Mouse (Mus musculus) hindbrain, postnatal 0 days (tissue): ENCODE data around the gene Rbsn. TPM values are rescaled to one million over a fixed set of nuclear protein-coding genes. Genes with fewer than 3 reads are reported as not detected.

Experiments
- ATAC-seq: fragments of 200-750 bp; cut with Nextera tagmentation; 2 replicates; pipeline ENCODE4 v1.8.0; 2017; ENCODE audit warnings: mild to moderate bottlenecking, moderate TSS enrichment, moderate library complexity
- DNase-seq: peaks from one replicate; pipeline ENCODE4 v3.0.0-alpha.2; 2015; ENCODE audit warnings: low spot score
- H3K27ac ChIP-seq: fragments of 300-500 bp; sonication (generic); 2 replicates; pipeline ENCODE4 v1.5.1; 2014; ENCODE audit warnings: mild to moderate bottlenecking
- H3K27me3 ChIP-seq: fragments of 300-500 bp; sonication (generic); 2 replicates; pipeline ENCODE4 v1.6.1; 2014; ENCODE audit warnings: low read length, mixed read lengths; ENCODE audit not compliant: insufficient read depth
- H3K36me3 ChIP-seq: fragments of 300-500 bp; sonication (generic); 2 replicates; pipeline ENCODE4 v1.6.1; 2014; ENCODE audit warnings: low read length, mixed read lengths; ENCODE audit not compliant: insufficient read depth
- H3K4me1 ChIP-seq: fragments of 300-500 bp; sonication (generic); 2 replicates; pipeline ENCODE4 v1.6.1; 2014; ENCODE audit warnings: antibody characterized with exemption, low read length, mixed read lengths; ENCODE audit not compliant: insufficient read depth
- H3K4me2 ChIP-seq: fragments of 300-500 bp; sonication (generic); 2 replicates; pipeline ENCODE4 v1.6.1; 2014; ENCODE audit warnings: low read depth, mild to moderate bottlenecking, low read length, moderate library complexity, mixed read lengths
- H3K4me3 ChIP-seq: fragments of 300-500 bp; sonication (generic); 2 replicates; pipeline ENCODE4 v1.5.1; 2014; ENCODE audit warnings: low read length
- H3K9ac ChIP-seq: fragments of 300-500 bp; sonication (generic); replicated peaks from 2 replicates; pipeline ENCODE4 v1.6.1; 2014; ENCODE audit warnings: mild to moderate bottlenecking, low read length, moderate library complexity, mixed read lengths
- H3K9me3 ChIP-seq: fragments of 300-500 bp; sonication (generic); 2 replicates; pipeline ENCODE4 v1.6.1; 2016; ENCODE audit warnings: low read length, mixed read lengths
- CTCF ChIP-seq: IDR thresholded peaks from 2 replicates; pipeline ENCODE4 v1.5.1; 2016; ENCODE audit warnings: antibody characterized with exemption, control low read depth, low read depth
- WGBS: fragments of 180-500 bp; shearing (Covaris S2); extraction: QIAGEN DNeasy Blood & Tissue Kit; methylation state at CpG from one replicate; pipeline ENCODE4 v1.1.7; 2014; 5-methylcytosine and 5-hydroxymethylcytosine counted together
- polyA plus RNA-seq: library from polyadenylated mRNA; unstranded; fragments of >200 nt; fragmentation: Nextera tagmentation; extraction: Ambion mirVana; gene quantifications from 2 replicates; pipeline ENCODE4 v1.2.1, GENCODE M21; 2015
- total RNA-seq: library from RNA; depleted of rRNA; stranded (reverse); fragments of >200 nt; gene quantifications from 2 replicates; pipeline ENCODE4 v1.2.3, GENCODE M21; 2014; rRNA removed

Gene Rbsn
- total and polyA plus RNA-seq, 2 experiments from 2014 or later: 29.0 to 36.0 TPM

DNA sequence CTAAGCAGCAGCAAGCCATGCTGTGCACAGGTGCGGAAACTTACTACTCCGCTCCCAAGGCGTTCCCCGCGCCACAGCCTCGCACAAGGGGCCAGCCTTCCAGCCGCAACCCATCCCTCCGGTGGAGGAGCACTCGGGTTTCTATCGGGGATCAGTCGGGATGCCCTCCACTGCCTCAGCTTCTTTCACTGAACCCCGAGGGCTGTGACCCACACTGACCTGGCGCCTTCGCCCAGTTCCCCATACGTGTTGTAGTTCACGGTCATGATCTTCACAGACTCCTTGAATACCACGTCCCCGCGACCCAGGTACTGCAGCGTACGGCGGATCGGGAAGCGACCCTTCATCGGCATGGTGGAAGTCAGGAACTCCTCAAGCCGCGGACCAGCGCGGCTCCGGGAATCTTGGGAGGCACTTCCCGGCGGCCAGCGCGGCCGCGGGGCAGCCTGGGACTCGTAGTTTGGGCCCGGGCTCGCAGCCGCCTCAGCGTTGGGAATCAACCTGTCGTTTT is 31.0 kb downstream of the Rbsn start, which contains the start of gene Mrps25:
Gene Mrps25, minus strand, starts transcription at position 413 of the 511 bp plus-strand sequence.
- DNase-seq (peak; percentile 91), ATAC-seq (peak; percentile 94)
- Histone ChIP-seq H3K9ac (peak within 1 kb of the TSS; percentile 58), H3K27ac (peak within 1 kb of the TSS; percentile 38; the same call in 1 of the 2 replicates), H3K9me3 (no peaks in the 10 kb centered on the region; the same call in 1 of the 2 replicates), H3K4me1 (peaks cover 7% of the 10 kb centered on the region), H3K4me3 (peak within 1 kb of the TSS; percentile 56), H3K36me3 (peaks cover 21% of the 10 kb centered on the region), H3K4me2 (peak within 1 kb of the TSS; percentile 72), H3K27me3 (no peaks in the 10 kb centered on the region)
- no peak; the same call in 1 of the 2 replicates for TF ChIP-seq CTCF
- WGBS: under 1% methylated on average over 42 of the region's 42 CpGs

- 96% methylated on average over 1 of the region's 1 CpGs for WGBS
- Histone ChIP-seq H3K9me3 (no peaks in the 10 kb centered on the region; the same call in 1 of the 2 replicates), H3K9ac (no peak overlapping the region), H3K4me2 (no peak overlapping the region), H3K27me3 (no peaks in the 10 kb centered on the region), H3K4me1 (no peaks in the 10 kb centered on the region), H3K27ac (no peak overlapping the region), H3K36me3 (peaks cover 31% of the 10 kb centered on the region; the same call in 1 of the 2 replicates), H3K4me3 (no peak overlapping the region)
- no peak for ATAC-seq
- no peak for DNase-seq
- TF ChIP-seq CTCF: no peak
These were observed 38.3 kb downstream of the Rbsn start for GRCm38 (mm10) chr6:92176450-92176849.

GRCm38 (mm10) chr6:92162724-92163123 is 52.0 kb downstream of the Rbsn start:
- H3K4me3 ChIP-seq: no peak overlapping the region
- H3K36me3 ChIP-seq: peaks cover 85% of the 10 kb centered on the region
- H3K4me2 ChIP-seq: no peak overlapping the region
- TF ChIP-seq CTCF: no peak
- no peak for ATAC-seq
- H3K9me3 ChIP-seq: no peaks in the 10 kb centered on the region
- DNase-seq: no peak
- no peaks in the 10 kb centered on the region for H3K4me1 ChIP-seq
- H3K27me3 ChIP-seq: no peaks in the 10 kb centered on the region
- H3K27ac ChIP-seq: no peak overlapping the region
- WGBS: 97% methylated on average over 1 of the region's 1 CpGs
- no peak overlapping the region for H3K9ac ChIP-seq

DNA sequence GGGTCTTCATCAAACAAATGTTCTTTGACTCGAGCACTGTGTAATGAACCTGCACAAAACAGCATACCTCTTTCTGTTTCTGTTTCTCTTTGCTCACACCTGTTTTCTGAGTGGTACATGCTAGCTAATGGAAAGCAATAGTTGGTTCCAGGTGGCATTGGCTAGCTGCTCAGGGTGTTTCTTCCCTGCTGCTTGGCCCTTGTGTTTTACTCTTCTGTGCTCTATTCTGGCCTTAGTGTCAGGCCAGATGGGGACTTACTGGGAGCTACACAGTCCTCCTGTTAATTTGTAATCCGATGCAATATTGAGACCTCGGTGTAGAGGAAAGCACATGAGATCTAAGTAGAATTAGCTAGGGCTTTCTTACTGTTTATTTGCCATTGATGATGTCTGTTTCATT is 55.9 kb downstream of the Rbsn start:
- 87% methylated on average over 3 of the region's 3 CpGs for WGBS
- Histone ChIP-seq H3K27me3 (no peaks in the 10 kb centered on the region), H3K9ac (no peak overlapping the region), H3K36me3 (peaks cover 88% of the 10 kb centered on the region), H3K27ac (no peak overlapping the region), H3K4me1 (no peaks in the 10 kb centered on the region), H3K9me3 (no peaks in the 10 kb centered on the region), H3K4me2 (no peak overlapping the region), H3K4me3 (no peak overlapping the region)
- DNase-seq: no peak
- no peak for TF ChIP-seq CTCF
- no peak for ATAC-seq

GRCm38 (mm10) chr6:92153774-92154173 is 61.0 kb downstream of the Rbsn start:
- H3K27me3 ChIP-seq: no peaks in the 10 kb centered on the region
- DNase-seq (no peak), ATAC-seq (no peak)
- no peaks in the 10 kb centered on the region for H3K9me3 ChIP-seq
- H3K27ac ChIP-seq: no peak overlapping the region
- 75% methylated on average over 1 of the region's 1 CpGs for WGBS
- H3K9ac ChIP-seq: no peak overlapping the region
- TF ChIP-seq CTCF: no peak
- H3K36me3 ChIP-seq: peaks cover 52% of the 10 kb centered on the region
- no peak overlapping the region for H3K4me3 ChIP-seq
- H3K4me1 ChIP-seq: no peaks in the 10 kb centered on the region
- no peak overlapping the region for H3K4me2 ChIP-seq

DNA sequence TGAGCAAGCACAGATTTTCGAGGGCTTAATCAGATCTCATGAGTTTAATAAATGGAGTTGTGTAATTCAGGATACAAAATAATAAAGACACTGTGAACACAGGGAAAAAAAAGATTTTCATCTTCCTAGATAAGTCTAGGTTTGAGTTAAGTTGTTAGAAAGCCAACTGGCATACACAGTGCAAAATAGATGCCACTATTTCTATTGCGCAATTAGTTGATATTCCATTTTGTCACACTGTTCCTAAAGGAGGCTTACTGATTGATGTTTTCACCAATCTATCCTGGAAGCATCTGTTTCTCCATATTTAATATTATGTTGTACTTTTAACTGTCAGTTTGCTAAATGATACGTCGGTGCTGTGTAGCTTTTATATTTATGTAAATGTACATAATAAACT is 68.8 kb downstream of the Rbsn start:
- no peaks in the 10 kb centered on the region for H3K27me3 ChIP-seq
- ATAC-seq: no peak
- WGBS: 93% methylated on average over 4 of the region's 4 CpGs
- 0 out of 2 replicates have a peak, but pooled peaks cover 6% of the 10 kb centered on the region for H3K36me3 ChIP-seq
- H3K9ac ChIP-seq: no peak overlapping the region
- H3K4me2 ChIP-seq: no peak overlapping the region
- TF ChIP-seq CTCF: no peak
- H3K4me3 ChIP-seq: no peak overlapping the region
- H3K27ac ChIP-seq: no peak overlapping the region
- H3K4me1 ChIP-seq: no peaks in the 10 kb centered on the region
- H3K9me3 ChIP-seq: no peaks in the 10 kb centered on the region
- DNase-seq: no peak

Other genes with a start within 250 kb of the Rbsn start
- 17.6 and 17.7 TPM in 2 replicates for gene Fgd5, start 236.0 kb downstream of the Rbsn start, total RNA-seq
- gene Fgd5, start 236.0 kb downstream of the Rbsn start, polyA plus RNA-seq: 9.1 and 9.4 TPM in 2 replicates
- 63.4 and 80.7 TPM in 2 replicates for gene Nr2c2, start 123.5 kb downstream of the Rbsn start, total RNA-seq
- gene Nr2c2, start 123.5 kb downstream of the Rbsn start, polyA plus RNA-seq: 30.8 and 31.8 TPM in 2 replicates
- 14.8 and 33.6 TPM in 2 replicates for gene Mrps25, start 30.9 kb downstream of the Rbsn start, total RNA-seq
- 63.5 and 64.4 TPM in 2 replicates for gene Mrps25, start 30.9 kb downstream of the Rbsn start, polyA plus RNA-seq
- gene Trh, start 29.7 kb upstream of the Rbsn start, total RNA-seq: 0.72 and 4.0 TPM in 2 replicates
- gene Trh, start 29.7 kb upstream of the Rbsn start, polyA plus RNA-seq: 5.2 and 5.5 TPM in 2 replicates